Mouse (Mus musculus) MEL (cell line): ENCODE results near the gene Dync1li2.

Experiments
- MYB ChIP-seq: IDR thresholded peaks from 2 replicates; pipeline ENCODE4 v1.6.1; 2011; ENCODE audit warnings: mild to moderate bottlenecking, low read depth, low read length, improper control_type of control experiment
- POLR2A ChIP-seq, 2 experiments: IDR thresholded peaks; 2 replicates each; pipeline ENCODE4 v1.6.1; 2011 to 2012; ENCODE audit warnings: low read length in 2 of 2, mild to moderate bottlenecking in 2 of 2, control low read depth in 1 of 2, improper control_type of control experiment in 1 of 2, low read depth in 1 of 2, moderate library complexity in 1 of 2; ENCODE audit not compliant: control insufficient read depth in 1 of 2, insufficient read depth in 1 of 2, poor library complexity in 1 of 2
- RCOR1 ChIP-seq: IDR thresholded peaks from 2 replicates; pipeline ENCODE4 v1.6.1; 2012; ENCODE audit warnings: low read depth, mild to moderate bottlenecking, inconsistent platforms, low read length, improper control_type of control experiment

GRCm38 (mm10) chr8:104380961-104381411, 61.9 kb downstream of the Dync1li2 start:
- no peak for TF ChIP-seq MYB
- TF ChIP-seq RCOR1, result no peak
- TF ChIP-seq POLR2A (IDR thresholded peaks at IDR 0.05; ENCODE audit: control insufficient read depth in 1 of 2, insufficient read depth in 1 of 2, low read depth in 1 of 2, low read length in 2 of 2, poor library complexity in 1 of 2), result no peak
